Mouse (Mus musculus) thymus, postnatal 4 days (tissue): ENCODE data around the gene Gm44511.
"Not testable (repeated sequence)": the region's sequence is repeated elsewhere in the genome, so short reads cannot be mapped to it uniquely, and the experiment has no call there.

Experiments
- DNase-seq: peaks from one replicate; pipeline ENCODE4 v3.0.0; 2021

Gene Gm44511

GRCm38 (mm10) chr6:128840669-128841068, 14.6 kb upstream of the Gm44511 start:
- not testable (repeated sequence) for DNase-seq

GRCm38 (mm10) chr6:128839921-128840320, 13.8 kb upstream of the Gm44511 start:
- peak; percentile 42 for DNase-seq

DNA sequence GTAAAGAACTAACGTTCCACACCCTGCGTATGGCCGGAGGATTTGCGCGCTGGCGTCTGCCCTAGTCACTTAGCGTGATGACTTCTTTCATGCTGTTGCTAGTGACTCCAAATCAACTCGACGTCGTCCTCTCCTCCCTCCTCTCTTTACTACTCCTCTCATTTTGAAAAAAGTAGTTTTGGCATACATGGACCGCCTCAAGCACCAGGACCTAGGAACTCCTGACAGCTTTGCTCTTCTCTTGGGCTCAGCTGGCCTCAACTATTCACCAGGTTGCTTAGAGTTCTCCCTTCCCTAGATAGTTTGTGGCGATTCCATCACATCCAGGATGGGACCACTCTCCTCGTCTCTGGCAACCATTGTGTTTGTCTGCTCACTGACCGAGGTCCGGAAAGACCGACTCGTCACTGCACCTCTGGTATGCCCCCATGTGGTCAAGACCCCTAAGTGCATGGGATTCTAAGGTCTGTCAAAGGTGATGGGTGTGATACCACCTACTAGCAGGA, 13.2 kb upstream of the Gm44511 start:
- DNase-seq: peak; percentile 91

- peak; percentile 88 for DNase-seq
Observed at GRCm38 (mm10) chr6:128838342-128839265, 12.5 kb upstream of the Gm44511 start.

GRCm38 (mm10) chr6:128837454-128838341, 11.6 kb upstream of the Gm44511 start:
- peak; percentile 29 for DNase-seq

DNA sequence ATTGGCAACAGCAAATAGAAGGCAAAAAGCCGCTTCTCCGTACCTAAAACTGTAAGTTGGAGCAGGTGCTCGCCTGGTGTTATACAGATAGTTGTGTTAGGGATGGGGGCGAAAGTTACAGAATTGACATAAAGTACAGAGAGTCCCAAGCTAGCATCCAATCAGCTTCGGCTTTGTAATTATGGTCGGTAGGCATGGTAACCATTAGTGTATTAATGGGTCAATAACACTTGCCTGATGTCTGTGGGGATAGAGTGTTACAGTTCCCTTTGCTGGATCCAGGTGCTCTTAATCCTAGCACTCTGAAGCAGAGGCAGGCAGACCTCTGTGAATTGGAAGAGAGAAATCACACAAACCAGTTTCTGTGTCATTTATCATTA, 10.8 kb upstream of the Gm44511 start:
- peak; percentile 13 for DNase-seq

GRCm38 (mm10) chr6:128836191-128836954, 10.3 kb upstream of the Gm44511 start:
- no peak for DNase-seq

DNA sequence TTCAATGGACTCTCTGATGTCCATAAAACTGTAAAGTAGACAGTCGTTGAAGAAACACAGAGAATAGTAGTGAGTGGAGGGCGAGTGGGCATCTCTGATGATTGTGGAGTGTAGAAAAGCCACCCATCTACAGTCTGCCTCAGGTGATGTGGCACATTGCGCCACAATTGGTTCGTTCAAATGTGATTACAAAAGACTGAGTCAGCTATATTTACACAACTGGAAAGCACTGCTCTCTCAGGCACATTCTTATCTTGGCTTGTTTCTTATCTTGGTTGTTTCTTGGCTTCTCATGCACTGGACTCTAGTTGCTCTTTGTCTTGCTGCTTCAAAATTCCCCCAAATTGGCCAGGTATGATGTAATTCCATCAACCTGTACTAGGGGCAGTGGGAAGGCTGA, 9.5 kb upstream of the Gm44511 start:
- DNase-seq: peak; percentile 15

DNA sequence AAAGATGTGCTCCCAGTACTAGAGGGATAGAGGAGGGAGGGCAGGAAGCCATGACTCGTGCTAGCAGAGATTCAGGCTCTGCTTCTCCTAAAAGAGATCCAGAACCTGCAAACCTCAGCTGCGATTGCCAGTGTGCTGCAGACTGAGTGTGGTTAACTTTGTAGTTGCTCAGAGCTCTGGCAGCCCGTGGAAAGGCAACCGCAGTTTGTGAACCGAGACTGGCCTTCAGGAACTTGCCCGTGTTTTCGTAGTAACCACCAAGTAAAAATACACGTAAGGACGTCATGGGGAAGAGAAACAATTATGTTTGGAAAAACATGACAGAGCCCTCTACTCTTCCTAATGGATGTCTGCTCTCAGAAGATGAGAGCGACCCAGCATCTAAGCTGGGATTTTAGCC, 6.9 kb upstream of the Gm44511 start:
- DNase-seq: peak; percentile 39

DNA sequence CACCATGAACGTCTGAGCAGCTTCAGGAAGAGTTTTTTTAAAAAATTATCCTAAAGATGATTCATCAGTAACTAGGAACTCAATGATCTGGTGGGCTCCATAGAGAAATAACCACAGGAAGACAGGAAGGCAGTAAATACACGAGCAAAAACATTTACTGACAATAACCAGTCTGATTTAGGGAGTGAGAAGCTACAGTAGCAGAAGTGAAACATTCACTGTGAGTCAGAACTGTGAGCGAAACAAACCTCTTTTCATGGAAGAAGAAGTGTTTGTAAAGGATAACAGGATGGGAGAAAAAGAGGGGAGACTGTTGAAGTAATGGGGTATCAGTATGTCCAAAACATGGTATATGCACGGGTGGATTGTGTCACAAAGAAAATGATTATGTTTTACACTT, 3.7 kb upstream of the Gm44511 start:
- DNase-seq: no peak

DNA sequence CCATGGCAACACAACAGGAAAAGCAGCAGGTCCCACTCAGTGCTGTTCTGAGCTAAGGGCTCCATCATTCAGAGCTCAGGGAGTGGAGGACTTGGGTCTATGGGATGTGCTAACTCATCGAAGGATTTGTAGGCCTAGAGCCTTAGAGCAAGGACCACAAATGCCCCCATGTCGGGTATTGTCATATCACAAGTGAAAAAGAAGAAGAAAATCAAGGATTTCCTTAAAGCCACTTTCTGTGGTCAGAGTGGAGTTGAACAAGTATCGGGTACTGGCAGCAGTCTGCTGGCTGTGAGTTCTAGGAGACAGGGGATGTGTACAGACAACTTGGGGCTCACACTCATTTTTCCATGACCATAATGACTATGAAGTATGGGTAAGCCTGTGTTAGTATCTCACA, 666 bp upstream of the Gm44511 start:
- DNase-seq: no peak

GRCm38 (mm10) chr6:128818083-128818802, 7.9 kb downstream of the Gm44511 start:
- no peak for DNase-seq

- peak; percentile 75 for DNase-seq
Observed at GRCm38 (mm10) chr6:128808532-128808931, 17.6 kb downstream of the Gm44511 start.

GRCm38 (mm10) chr6:128807021-128807420, 19.1 kb downstream of the Gm44511 start:
- DNase-seq: no peak

GRCm38 (mm10) chr6:128804823-128805640, 21.1 kb downstream of the Gm44511 start:
- DNase-seq: peak; percentile 85

DNA sequence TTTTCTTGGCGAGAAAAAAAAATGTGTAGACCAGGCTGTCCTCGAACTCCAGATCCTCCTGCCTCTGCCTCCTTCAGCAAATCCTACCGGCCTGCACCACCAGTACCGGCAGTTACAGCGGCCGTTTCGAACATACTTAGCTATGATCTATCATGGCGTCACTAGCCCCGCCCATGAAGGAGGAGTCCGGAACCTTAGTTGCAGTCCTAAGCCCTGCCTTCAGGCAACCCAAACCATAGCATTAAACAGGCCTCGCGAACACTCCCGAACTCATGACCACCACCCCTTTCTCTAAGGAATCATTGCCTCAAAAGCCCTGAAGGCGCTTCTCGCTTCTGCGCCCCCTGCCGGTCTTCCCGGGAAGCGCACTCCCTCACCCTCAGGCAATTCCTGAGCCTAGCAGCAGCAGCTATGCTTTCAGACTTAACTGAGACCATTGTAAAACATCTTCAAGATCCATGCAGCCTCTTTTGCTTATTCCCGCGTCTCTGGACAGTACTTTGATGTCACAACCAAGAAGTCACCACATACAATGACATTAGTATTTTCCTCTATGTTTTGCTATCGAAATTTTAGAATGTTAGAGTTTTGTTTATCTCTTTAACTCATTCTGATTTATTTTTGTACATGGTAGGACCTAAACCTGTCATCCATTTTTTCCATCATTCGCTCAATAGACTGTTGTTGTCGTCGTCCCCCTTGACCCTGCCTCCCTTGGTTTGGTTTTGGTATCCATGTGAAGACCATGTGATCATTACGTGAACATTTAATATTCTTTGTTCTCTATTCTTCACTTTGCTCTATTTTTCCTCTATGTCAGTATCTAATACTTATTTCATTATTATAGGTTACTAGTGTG, 22.9 kb downstream of the Gm44511 start:
- peak; percentile 97 for DNase-seq

DNA sequence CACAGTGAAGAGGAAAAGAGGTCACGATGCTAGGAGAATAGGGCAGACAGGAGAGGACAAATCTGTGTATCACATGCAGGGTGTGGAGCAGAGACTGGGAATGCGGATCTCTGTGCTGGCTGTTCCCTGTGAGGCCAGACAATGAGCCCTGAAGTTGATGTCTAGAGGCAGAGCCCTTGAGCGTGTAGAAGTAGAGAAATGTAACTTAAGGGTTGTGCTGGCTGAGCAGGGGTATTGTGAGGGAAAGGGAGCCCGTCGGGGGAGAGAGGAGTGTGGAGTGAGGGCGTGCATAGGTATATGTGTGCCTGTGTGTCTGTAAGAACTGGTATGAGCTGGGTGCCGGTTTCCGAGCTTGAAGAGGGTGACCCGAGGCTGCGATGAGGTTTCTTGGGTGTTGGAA, 23.6 kb downstream of the Gm44511 start:
- no peak for DNase-seq

DNA sequence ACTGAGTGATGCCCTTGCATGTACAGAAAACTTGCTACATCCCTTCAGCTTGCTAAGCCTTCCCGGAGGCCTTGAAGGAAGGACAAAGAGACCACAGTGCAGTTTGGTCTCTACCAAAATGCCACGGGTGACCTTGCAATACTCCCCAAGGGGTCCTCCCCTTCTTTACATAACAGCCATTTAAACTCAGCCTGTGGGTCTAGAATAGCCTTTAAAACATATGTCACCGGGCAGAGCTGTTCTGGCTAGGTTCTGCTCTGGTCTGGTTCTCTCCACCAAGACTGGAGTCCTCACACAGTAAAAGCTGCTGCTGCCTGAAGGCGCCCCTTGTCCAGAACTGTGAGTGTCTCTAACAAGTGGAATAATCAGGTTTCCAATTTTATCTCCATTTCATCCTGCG, 25.4 kb downstream of the Gm44511 start:
- DNase-seq: not testable (repeated sequence)

DNA sequence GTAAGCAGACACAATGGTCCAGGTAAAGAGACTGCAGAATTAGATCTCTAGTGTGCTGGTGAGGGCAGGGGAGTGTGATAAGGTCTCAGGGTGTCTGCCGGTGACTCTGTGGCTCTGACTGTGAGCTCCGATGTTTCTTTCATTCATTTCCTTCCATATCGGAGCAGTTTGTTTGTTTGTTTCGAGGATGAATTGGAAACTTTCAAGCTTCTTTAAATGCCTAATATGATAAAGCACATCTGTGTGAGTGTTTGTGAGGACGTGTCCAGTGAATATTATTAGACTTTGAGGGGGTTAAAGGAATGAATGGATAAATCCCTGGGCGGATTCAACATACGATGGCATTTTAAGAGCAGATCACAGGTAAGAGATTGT, 26.2 kb downstream of the Gm44511 start:
- DNase-seq: no peak
